Mouse (Mus musculus) heart, postnatal 36 days (tissue): Measurements from ENCODE around the gene Blvra. TPM values are rescaled to one million over a fixed set of nuclear protein-coding genes. Genes with fewer than 3 reads are reported as not detected.
"Not testable (repeated sequence)": the region's sequence is repeated elsewhere in the genome, so short reads cannot be mapped to it uniquely, and the experiment has no call there.

ENCODE experiments used
- DNase-seq, 2 experiments: peaks; one replicate each; pipeline ENCODE4 v3.0.0; 2021 to 2022
- intact Hi-C: fragments of 180-260 bp; cut with DNase I; formaldehyde crosslinking; loops from one replicate; pipeline ENCODE4 v1.15.1; 2025
- microRNA-seq, 2 experiments: library from miRNA; unstranded; fragments of <30 nt; microRNA quantifications; one replicate each; pipeline ENCODE4 v1.2.0; 2021; ENCODE audit warnings: borderline number of aligned reads in 2 of 2
- total RNA-seq, 2 experiments: library from RNA; stranded (reverse); gene quantifications; 2 replicates each; pipeline ENCODE4 v1.2.3; 2021

Gene Blvra
- total RNA-seq, 2 experiments from 2014 or later = 19.0 to 19.9 TPM

DNA sequence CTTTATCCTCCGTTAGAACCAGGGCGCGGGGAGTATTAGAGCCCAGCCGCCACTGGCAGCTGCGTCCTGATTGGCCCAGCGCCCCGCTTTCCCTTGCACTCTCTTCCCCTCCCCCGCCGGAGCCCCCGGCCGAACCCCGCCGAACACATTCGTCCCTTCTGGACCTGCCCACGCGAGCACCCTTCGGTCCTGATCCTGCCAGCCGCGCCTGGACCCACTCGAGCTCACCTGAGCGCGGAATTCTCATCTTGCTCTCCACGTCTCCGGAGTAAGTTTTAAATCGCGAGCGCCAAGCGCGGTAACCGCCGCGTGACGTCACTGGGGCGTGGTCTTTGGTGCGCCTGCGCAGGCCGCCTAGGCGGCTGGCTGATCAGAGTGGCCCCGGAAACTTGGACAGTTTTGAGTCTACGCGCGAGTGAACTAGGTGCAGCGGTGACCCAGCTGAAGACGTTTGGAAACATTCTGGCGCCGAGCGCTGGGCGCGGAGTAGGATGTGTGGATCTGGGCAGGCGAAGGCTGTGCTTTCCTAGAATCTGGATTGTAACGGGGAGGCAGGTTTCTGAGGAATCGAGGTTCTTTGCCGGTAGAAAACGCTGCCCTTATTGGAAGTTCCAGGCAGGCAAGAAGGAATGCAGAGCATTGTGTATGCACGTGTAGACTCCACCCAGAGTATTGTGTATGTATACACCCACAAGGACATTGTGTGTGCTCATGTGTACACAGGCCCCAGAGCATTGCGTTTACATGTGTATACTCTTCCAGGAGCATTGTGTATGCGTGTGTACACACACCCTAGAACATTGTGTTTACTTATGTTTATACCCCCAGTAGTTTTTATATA is 63.4 kb downstream of the Blvra start, which contains the start of gene Ncaph:
Gene Ncaph, minus strand, starts transcription at position 334 of the 841 bp plus-strand sequence.
- intact Hi-C loops = loop anchor here (5.0 kb wide), 1 partner anchor 62 kb away; the partner anchor contains the start of gene Blvra
- peak; percentile 98 for DNase-seq

DNA sequence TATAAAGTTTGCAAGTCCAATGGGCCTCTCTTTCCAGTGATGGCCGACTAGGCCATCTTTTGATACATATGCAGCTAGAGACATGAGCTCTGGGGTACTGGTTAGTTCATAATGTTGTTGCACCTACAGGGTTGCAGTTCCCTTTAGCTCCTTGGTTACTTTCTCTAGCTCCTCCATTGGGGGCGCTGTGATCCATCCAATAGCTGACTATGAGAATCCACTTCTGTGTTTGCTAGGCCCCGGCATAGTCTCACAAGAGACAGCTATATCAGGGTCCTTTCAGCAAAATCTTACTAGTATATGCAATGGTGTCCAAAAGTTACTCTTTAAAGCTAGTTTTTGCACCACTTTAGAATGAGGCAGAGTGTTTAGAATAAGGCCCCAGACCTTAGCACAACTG is 64.8 kb downstream of the Blvra start:
- DNase-seq, intact Hi-C loops: not testable (repeated sequence)

DNA sequence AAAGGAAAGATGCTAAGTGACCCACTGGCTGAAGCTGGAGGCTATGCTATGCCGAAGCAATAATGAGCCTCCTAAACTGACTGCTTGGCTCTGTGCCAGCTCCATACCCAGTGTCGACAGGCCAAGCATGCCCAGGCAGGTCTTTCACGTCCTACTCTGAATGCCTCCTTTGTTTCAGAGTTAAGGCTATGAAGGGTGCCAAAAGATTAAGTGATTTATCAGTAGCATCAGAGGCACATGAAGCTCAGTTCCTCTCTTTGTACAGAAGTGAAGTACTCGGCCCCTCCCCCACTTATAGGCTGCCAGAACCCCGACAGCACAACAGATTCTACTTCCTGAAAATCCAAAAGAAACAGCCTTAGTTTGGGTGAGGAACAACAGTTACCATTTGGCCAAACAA is 66.5 kb downstream of the Blvra start:
- intact Hi-C loops = no loop called here
- DNase-seq = peak; percentile 39 to 59

DNA sequence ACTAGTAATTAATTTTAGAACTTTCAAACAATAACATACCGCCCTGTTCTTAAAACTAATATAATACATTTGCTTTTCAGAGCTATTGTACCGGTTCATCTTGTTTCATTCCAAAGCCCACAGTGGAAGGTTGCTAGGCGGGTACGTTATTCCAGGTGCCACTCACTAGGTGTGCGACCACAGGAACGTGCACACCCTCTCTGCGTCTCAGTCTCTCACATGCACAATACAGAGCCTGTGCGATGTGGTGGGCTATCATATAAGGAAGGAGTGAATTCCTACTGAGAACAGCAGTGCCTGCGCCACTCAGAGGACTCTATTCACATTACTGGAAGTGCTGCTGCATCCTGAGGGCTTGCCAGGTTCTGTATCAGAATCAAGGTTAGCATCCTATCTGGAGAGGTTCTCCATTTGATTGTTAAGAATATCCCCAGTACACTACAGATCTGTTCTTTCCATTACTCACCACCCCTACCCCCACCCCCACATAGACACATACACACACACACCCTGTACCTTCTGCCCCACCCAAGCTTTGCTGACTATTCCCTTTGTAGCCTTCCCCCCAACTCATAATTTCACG is 67.5 kb downstream of the Blvra start:
- intact Hi-C loops = no loop called here
- no peak for DNase-seq

DNA sequence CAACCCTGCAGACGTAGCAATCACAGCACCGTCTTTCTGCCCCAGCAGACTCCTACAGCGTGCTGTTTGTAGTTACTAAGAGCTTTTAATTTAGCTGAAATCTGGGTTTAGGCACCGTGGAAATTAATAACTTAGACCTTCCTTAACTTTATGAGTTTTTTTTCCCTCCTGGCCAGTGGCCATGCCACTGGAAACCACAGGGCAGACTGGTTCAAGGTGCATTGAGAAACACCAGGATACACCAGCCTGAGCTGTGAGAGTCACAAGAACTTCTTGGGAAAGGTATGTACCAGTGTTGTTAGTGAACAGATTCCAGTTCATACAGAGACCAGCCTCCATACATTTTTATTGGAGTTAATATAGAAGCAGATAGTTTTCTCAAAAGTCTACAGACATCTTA is 68.0 kb downstream of the Blvra start:
- no peak for DNase-seq
- intact Hi-C loops = no loop called here

DNA sequence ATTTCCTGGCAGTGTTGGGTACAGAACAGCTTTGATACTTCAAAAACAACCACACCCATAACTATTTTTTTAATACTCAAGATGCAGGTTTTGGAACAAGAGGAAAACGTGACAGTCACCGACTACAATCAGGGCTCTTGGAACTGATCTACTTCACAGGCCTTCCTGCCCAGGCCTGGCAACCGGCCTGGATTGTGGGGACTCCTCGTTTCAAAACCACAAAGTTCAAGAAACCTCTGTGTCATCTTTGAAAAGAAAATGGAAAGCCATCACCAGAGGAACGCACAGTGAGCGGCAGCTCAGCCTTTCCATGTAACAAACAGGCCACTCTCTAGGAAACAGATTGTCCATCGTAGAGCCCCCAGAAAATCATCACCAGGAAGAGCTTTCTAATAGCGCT is 68.6 kb downstream of the Blvra start:
- DNase-seq = peak in 1 of 2 experiments; percentile 57
- intact Hi-C loops = no loop called here

DNA sequence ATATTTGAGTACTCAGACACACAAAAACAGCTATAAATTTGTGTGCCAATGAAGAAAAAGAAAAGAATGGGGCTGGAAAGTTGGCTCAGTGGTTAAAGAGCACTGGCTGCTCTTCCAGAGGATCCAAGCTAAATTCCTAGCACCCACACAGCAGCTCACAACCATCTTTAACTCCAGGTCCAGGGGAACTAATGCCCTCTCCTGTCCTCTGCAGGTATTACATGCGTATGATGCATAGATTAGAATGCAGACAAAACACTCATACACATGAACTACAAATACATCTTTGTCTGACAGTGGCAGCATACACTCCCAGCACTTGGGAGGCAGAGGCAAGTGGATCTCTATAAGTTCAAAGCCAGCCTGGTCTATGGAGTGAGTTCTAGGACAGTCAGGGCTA is 69.1 kb downstream of the Blvra start:
- intact Hi-C loops = no loop called here
- no peak for DNase-seq

DNA sequence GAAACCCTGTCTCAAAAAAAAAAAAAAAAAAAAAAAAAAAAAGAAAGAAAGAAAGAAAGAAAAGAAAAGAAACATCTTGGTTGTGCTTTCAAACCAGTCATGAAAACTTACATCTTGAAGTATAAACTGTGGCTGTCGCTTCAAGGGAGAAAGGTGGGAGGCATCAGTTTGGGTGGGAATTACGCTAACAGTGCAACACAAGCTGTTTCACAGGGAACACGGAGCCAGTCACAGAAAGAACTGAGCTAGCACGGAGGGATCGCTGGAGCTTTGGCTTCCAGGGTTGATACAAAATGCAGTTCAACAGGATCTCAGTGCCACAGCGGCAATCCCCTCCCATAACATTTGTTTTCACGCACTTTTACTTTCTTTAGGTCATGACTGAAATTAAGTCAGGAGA is 69.5 kb downstream of the Blvra start:
- intact Hi-C loops = no loop called here
- no peak for DNase-seq

DNA sequence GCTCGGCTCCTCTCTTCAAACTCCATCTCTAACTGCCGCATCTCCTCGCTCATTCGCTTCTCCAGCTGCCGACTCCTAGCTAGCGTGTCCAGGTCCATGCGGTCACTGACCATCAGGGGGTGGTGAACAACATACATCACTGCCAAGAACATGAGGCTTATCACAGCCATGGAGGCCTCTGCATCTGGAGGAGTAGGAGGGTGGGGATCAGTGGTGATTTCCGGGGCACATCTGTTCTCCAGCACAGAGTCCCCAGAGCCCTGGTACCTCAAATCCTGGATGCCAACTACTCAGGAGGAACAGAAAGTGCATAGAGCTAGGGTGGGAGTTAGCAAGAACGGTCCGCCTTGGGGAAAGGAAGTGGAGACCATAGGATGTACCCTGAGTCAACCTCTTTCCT is 71.6 kb downstream of the Blvra start:
- DNase-seq = peak in 1 of 2 experiments; percentile 29

DNA sequence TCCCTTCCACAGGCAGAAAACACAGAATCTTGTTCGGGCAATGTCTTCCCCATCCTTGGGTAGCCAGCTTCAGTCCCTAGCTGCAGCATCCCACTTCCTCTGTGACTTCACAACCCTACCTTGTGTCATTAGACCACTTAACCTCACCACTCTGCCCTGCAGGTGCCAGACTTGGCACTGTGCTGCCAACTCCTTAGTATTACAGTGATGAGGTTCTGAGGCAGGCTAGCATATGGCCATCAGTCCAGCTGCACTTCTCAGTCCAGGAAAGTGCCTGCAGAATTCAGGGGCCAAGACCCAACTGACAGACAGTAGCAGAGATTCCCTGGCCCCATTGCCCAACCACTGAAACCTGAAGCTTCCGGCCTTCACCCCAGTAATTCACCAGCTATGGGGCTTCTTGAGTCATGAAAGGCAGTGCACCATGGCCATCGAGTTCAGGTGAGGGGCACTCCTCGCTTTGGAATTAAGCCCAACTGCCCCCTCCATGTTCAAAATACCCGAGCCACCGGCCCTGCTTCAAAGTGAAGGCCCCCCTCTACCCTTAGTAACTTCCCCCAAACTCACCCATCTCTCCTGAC is 72.2 kb downstream of the Blvra start:
- intact Hi-C loops = no loop called here
- no peak for DNase-seq

More for the DNA sequence above, 71.6 kb downstream of the Blvra start:
- intact Hi-C loops = no loop called here

DNA sequence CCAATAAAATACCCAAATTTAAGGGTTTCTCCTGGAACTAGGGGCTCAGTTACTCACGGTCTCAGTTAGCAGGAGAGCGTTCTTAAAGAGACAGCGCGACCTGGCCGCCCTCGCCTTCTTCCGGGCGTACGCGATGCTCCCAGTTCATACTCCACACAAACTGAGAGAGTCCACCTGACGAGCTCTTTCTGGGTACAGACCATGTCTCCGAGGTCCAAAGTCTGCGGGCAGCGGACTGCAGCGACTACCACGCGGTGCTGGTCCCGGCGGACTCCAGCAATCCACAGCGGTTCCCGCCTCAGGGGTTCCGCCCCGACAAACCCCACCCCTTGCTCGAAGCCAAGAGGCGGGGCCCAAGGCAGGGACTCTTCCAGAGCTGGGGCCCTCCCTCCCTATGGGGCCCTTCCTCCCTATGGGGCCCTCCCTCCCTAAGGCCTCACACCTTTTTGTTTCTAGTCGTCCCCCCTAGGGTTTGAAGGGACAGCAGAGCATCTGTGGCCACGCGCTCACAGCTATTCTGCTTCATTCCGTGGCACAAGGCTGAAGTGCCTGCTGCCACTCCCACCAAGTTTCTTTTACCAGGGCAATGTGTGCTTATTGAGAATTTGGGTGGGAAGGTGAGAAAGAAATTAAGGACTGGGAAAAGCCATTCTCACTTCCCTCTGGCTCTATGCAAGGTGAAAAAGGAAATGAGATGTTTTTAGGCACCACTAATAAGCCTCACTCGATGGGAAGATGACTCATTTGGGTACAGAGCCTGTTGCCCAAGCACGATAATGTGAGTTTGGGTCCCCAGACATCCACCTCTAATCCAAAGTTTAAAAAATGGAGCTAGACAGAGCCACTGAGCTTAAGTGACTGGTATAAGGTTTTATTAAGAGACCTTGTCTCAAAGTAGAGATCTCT is 72.9 kb downstream of the Blvra start, which contains the start of gene Itpripl1:
Gene Itpripl1, minus strand, starts transcription at position 285 of the 906 bp plus-strand sequence.
- intact Hi-C loops = no loop called here
- peak; percentile 88 for DNase-seq

DNA sequence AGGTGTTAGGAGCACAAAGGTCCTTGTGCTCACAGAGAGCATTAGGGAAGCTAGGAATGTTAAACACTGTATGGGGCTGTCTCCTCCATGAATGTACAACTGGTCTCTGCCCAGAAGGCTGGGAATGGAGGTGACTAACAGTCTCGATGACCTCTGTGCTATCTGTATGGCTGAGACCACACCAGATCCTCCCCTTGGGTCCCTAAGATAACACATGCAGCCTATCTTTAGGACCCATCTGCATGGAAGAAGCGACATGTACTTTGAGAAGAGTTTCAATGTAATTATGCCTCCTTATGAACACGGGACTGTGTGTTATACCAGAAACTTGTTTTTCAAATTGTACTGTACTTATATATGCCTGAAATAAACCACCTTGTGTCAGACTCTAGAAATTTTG is 75.2 kb downstream of the Blvra start:
- intact Hi-C loops = no loop called here

More for the DNA sequence above, 75.2 kb downstream of the Blvra start:
- DNase-seq = no peak

Small RNA genes lying within 50 kb of the gene (microRNA-seq; reads per million reads assigned to microRNA genes)
- gene Gm24081 = 0 reads per million in 2 experiments

Other genes with a start within 250 kb of the Blvra start
- 10 to 100 TPM; 27.7 to 38.4 TPM for gene Trpm7, start 194.4 kb upstream of the Blvra start, total RNA-seq
- gene Sppl2a, start 137.4 kb upstream of the Blvra start, total RNA-seq = 10 to 100 TPM; 54.8 to 63.8 TPM
- gene Ap4e1, start 61.9 kb upstream of the Blvra start, total RNA-seq = 1 to 10 TPM; 6.2 to 6.4 TPM
- 1 to 10 TPM; 1.9 to 2.0 TPM for gene Ncaph, start 63.3 kb downstream of the Blvra start, total RNA-seq
- gene Itpripl1, start 72.8 kb downstream of the Blvra start, total RNA-seq = 10 to 100 TPM; 12.0 to 15.8 TPM
- under 1 TPM; 0.17 to 0.38 TPM for gene 1810024B03Rik, start 137.6 kb downstream of the Blvra start, total RNA-seq
- gene Snrnp200, start 137.7 kb downstream of the Blvra start, total RNA-seq = 10 to 100 TPM; 64.8 to 71.2 TPM
- gene Ciao1, start 177.2 kb downstream of the Blvra start, total RNA-seq = 10 to 100 TPM; 60.5 to 63.5 TPM
- gene Tmem127, start 177.2 kb downstream of the Blvra start, total RNA-seq = 10 to 100 TPM; 27.9 to 28.3 TPM
- 100 to 1,000 TPM; 157 to 170 TPM for gene Stard7, start 199.6 kb downstream of the Blvra start, total RNA-seq